Mouse (Mus musculus) splenic B cell, adult 2 months (primary cell): ENCODE results near the gene Pcsk6.
"Not testable (repeated sequence)": the region's sequence is repeated elsewhere in the genome, so short reads cannot be mapped to it uniquely, and the experiment has no call there.

Experiments
- DNase-seq: peaks from one replicate; pipeline ENCODE4 v3.0.0-alpha.2; 2011; ENCODE audit warnings: low read depth, low spot score
- H3K27me3 ChIP-seq: 2 replicates; pipeline ENCODE4 v1.6.1; 2012; ENCODE audit warnings: mild to moderate bottlenecking, low read length, moderate library complexity, mixed read lengths; ENCODE audit not compliant: control insufficient read depth, poor library complexity, insufficient read depth, severe bottlenecking
- H3K36me3 ChIP-seq: 2 replicates; pipeline ENCODE4 v1.6.1; 2012; ENCODE audit warnings: mild to moderate bottlenecking, low read length, moderate library complexity, mixed read lengths; ENCODE audit not compliant: control insufficient read depth, poor library complexity, insufficient read depth, severe bottlenecking

Gene Pcsk6

DNA sequence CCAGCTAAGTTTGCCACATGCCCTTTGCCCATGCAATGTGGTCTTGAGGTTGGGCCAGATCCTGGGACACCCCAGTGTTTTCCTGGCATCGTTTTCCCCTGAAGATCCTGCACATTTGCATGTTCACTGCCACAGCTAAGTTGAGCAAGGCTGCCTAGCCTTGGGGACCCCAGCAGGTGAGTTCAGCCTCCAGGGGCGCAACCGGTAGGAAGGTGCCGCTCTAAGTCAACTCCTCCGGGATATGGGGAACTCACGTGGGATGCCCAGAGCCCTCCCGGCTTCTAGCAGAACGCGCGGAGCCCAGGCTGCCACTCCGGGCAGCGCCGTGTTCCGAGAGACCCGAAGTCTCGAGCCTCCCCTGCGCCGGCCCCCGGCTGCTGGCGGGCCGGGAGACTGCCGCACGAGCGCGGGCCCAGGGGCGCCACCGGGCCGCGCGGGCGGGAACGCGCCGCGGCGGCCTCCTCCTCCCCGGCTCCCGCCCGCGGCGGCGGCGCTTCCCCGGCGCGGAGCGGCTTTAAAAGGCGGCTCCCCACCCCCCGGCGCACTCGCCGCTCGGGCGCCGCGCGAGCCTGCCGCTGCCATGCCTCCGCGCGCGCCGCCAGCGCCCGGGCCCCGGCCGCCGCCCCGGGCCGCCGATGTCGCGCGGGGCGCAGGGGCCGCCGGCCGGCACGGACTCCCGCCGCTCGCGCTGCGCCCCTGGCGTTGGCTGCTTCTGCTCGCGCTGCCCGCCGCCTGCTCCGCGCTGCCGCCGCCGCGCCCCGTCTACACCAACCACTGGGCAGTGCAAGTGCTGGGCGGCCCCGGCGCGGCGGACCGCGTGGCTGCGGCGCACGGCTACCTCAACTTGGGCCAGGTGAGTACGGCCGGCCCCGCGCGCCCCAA, at the start of gene Pcsk6:
TSS of gene Pcsk6 (plus strand) at position 144 of the 882 bp plus-strand sequence.
- DNase-seq = no peak
- H3K36me3 ChIP-seq = no peaks in the 10 kb centered on the region
- no peaks in the 10 kb centered on the region for H3K27me3 ChIP-seq

DNA sequence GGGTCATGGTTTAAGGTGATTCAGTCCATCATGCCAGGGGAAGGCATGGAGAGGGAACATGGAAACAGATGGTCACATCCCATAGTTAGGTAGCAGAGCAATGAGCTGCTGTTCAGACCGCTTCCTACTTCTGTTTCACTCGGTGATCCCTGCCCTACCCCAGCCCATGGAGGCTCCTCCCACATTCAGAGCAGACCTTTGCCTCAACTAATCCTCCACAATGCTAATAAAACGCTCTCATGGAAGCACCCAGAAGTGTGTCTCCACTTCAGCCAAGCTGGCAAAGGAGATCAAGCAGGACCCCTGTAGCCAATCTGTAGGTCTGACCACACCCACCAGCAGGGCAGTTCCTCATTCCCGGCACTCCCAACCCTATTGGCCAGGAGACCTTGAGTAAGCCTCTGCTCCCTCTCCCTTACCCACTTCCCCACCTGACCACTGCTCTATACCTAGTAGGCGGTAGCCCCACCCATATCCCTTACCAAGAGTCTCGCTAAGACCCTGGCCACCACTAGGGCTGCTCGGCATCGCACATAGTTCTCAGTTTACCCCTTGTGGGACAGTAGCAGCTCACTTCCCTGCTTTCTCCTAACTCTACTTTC, 47.8 kb upstream of the Pcsk6 start:
- no peak for DNase-seq
- H3K36me3 ChIP-seq = no peaks in the 10 kb centered on the region
- H3K27me3 ChIP-seq = no peaks in the 10 kb centered on the region

- DNase-seq = no peak
- H3K36me3 ChIP-seq = no peaks in the 10 kb centered on the region
- no peaks in the 10 kb centered on the region for H3K27me3 ChIP-seq
Observed at GRCm38 (mm10) chr7:65817564-65817963, 44.0 kb upstream of the Pcsk6 start.

GRCm38 (mm10) chr7:65820391-65820790, 41.1 kb upstream of the Pcsk6 start:
- Histone ChIP-seq H3K27me3 (no peaks in the 10 kb centered on the region), H3K36me3 (no peaks in the 10 kb centered on the region)
- no peak for DNase-seq

GRCm38 (mm10) chr7:65821901-65822300, 39.6 kb upstream of the Pcsk6 start:
- H3K27me3 ChIP-seq, H3K36me3 ChIP-seq, DNase-seq: not testable (repeated sequence)

GRCm38 (mm10) chr7:65822506-65823119, 38.9 kb upstream of the Pcsk6 start:
- DNase-seq = no peak
- H3K36me3 ChIP-seq = no peaks in the 10 kb centered on the region
- no peaks in the 10 kb centered on the region for H3K27me3 ChIP-seq

DNA sequence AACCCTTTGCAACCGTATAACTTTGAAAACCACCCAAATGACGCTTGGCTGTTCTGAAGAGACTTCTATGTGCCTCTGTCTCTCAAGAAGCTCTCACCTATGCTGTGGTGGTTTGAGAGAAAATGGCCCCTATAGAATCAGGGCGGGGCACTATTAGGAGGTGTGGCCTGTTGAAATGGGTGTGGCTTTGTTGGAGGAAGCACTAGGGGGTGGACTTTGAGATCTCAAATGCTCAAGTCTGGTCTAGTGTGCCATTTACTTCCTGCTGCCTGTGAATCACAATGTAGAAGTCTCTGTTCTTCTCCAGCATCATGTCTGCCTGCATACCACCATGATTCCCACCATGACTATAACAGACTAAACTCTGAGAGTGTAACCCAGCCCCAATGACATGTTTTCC, 21.8 kb upstream of the Pcsk6 start:
- H3K36me3 ChIP-seq = no peaks in the 10 kb centered on the region
- H3K27me3 ChIP-seq = no peaks in the 10 kb centered on the region
- no peak for DNase-seq

- DNase-seq = no peak
- H3K36me3 ChIP-seq = no peaks in the 10 kb centered on the region
- H3K27me3 ChIP-seq = no peaks in the 10 kb centered on the region
Observed at GRCm38 (mm10) chr7:65843210-65843609, 18.3 kb upstream of the Pcsk6 start.

GRCm38 (mm10) chr7:65860981-65861380, 553 bp upstream of the Pcsk6 start:
- Histone ChIP-seq H3K27me3 (no peaks in the 10 kb centered on the region), H3K36me3 (no peaks in the 10 kb centered on the region)
- no peak for DNase-seq

DNA sequence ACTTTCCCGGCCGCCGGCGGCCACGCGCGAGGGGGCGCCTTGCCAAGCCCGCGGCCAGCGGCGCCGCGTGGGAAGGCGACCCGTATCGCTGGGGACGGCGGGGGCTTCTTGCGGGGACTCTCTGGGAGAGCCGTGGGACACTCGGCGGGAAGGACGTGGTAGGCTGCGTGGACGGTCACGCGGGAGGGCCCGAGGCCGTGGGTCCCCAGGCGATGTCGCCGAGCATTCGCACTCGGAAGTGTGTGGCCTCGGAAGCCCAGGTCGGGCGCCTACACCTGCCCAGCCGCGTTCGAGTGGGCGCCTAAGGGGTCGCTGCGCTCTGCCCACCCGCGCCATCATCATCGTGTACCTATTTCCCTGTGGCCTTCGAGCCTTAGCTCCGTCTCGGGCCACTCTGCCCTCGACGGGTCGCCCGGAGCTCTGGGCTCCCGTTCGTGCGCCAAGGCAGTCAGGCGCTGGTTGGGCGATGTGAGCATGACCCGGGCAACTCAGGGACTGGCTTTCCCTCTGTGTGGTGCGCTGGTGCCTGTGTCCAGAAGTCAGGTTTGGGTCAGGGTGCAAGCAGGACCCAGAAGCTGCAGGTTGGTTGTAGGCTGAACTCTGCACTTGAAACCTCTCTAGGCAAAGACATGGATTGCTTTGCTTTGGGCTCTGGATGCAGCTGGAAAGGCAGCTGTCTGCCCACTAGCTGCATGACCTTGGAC, 1.1 kb downstream of the Pcsk6 start:
- Histone ChIP-seq H3K27me3 (no peaks in the 10 kb centered on the region), H3K36me3 (no peaks in the 10 kb centered on the region)
- DNase-seq = no peak

- Histone ChIP-seq H3K36me3 (no peaks in the 10 kb centered on the region), H3K27me3 (no peaks in the 10 kb centered on the region)
- no peak for DNase-seq
Observed at GRCm38 (mm10) chr7:65869173-65869572, 7.6 kb downstream of the Pcsk6 start.

- Histone ChIP-seq H3K36me3 (no peaks in the 10 kb centered on the region), H3K27me3 (no peaks in the 10 kb centered on the region)
- no peak for DNase-seq
Observed at GRCm38 (mm10) chr7:65869794-65870193, 8.3 kb downstream of the Pcsk6 start.

GRCm38 (mm10) chr7:65870227-65870626, 8.7 kb downstream of the Pcsk6 start:
- no peak for DNase-seq

GRCm38 (mm10) chr7:65870928-65871580, 9.5 kb downstream of the Pcsk6 start:
- DNase-seq = no peak
- Histone ChIP-seq H3K36me3 (no peaks in the 10 kb centered on the region), H3K27me3 (no peaks in the 10 kb centered on the region)

More at GRCm38 (mm10) chr7:65870227-65870626, 8.7 kb downstream of the Pcsk6 start:
- Histone ChIP-seq H3K27me3 (no peaks in the 10 kb centered on the region), H3K36me3 (no peaks in the 10 kb centered on the region)
